Mouse (Mus musculus) ovary, postnatal 36 days (tissue): ENCODE measurements around the gene Ccdc189.
A peak's percentile ranks its signal among the peaks of the same experiment; 100 is the strongest.

Experiments used
- DNase-seq: peaks from one replicate; pipeline ENCODE4 v3.0.0; 2022; ENCODE audit warnings: low spot score, mixed read lengths

Gene Ccdc189

DNA sequence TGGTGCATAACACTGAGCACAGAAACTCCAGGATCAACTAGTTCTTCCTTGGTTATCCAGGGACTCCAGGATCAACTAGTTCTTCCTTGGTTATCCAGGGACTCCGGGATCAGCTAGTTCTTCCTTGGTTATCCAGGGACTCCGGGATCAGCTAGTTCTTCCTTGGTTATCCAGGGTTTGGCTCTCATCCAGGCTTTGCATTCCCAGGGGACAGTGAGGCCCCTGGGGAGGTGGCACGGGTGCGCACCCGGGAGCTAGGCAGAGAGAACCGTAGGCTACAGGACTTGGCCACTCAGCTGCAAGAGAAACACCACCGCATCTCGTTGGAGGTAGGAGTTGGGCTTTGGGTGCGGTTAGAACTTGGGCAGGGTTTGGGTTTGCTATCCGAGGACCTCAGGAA is 2.7 kb upstream of the Ccdc189 start:
- no peak for DNase-seq

- DNase-seq = no peak
Observed at GRCm38 (mm10) chr7:127589637-127590036, 1.2 kb upstream of the Ccdc189 start.

- DNase-seq = no peak
Observed at GRCm38 (mm10) chr7:127588901-127589300, 506 bp upstream of the Ccdc189 start.

DNA sequence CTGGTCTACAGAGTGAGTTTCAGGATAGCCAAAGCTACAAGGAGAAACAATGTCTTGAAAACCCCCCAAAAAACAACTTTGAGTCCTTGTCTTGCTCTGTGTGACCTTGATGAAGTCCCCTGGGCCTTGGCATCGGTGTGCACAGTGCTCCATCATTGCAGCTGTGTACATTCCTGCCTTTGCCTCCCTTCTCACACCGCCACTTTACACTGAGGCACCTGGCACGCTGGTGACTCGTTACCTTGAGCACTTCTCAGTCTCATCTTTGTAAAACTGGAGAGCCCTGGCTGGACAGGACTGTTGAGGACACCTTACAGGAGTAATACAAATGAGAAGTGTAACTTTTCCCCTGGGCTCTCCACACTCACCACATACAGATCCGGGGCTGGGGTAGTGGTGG is 1.2 kb downstream of the Ccdc189 start:
- DNase-seq = no peak

DNA sequence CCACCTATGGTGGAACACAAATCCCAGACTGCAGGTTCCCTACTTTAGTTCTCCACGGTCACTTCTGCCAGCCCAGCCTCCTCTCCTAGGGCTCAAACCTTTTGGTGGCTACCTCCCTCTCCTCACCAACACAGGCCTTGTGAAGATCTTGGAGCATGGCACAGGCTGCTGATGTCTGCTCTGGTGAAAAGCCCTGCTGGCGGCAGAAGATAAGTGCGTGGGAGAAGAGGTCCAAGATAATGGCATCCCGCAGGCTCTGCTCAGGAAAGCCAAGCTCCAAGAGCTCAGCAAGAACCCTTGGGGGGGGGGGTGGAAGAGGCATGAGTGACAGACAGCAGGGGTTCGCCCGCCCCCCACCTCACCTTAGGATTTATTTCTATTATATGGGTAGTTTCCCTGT is 2.2 kb downstream of the Ccdc189 start:
- no peak for DNase-seq

DNA sequence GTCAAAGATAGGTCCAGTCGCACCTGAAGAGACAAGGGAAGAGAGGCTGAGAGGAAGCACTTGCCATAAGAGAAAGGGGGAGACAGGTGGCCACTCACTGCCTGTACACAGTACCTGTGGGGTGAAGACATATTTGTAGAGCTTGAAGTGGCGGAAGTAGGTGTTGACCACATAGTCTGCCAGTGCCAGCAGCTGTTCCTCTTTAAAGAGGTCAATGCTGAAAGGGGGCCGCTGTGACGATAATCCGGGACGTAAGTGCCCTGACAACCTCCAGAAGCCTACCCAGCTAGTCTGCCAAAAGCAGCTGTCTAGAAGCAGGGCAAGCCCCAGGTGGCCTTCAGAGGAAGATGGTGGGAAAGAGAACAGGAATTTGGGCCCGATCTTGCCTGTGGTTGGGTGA is 3.4 kb downstream of the Ccdc189 start:
- no peak for DNase-seq

DNA sequence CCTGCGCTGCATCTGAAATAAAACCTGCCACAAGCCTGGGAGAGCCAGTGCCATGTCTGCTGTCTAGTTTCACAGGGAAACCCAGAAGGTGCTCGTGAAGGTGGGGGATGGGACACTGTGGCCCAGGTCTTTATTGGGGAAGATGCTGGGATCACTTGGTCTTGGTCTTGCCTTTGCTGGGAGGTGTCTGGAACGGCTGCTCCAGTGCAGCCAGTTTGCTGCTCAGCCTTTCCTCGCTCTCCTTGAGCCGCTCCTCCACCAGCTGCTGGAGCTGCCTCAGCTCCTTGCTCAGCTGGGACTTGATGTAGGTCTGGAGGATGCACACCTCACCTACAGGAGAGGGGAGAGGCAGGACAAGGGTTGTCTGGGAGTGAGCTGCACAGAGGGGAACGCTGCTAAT is 5.1 kb downstream of the Ccdc189 start:
- no peak for DNase-seq

GRCm38 (mm10) chr7:127574115-127574514 is 14.3 kb downstream of the Ccdc189 start:
- DNase-seq = no peak

DNA sequence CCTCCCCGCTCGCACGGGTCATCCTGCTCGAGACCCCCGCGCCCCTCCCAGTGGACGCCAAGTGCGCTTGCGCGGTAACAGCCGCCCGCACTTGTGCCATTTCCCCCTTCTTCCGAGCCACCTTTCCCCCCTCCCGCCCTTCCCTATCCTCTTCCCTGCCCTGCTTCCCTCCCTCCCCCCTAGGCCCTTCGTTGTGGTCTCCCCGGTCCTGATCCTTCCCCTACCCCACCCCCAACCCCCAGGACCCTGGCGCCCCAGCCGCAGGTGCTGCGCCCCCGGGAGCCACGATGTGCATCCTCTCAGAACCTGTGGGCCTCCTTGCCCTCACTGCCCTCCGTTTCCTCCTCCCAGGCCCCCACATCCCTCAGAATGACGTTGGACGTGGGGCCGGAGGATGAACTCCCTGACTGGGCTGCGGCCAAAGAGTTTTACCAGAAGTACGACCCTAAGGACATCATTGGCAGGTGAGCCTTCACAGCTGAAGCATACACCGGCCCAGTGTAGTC is 14.8 kb downstream of the Ccdc189 start:
- DNase-seq = no peak

GRCm38 (mm10) chr7:127572895-127573471 is 15.4 kb downstream of the Ccdc189 start, which contains the start of gene Phkg2:
Phkg2 (plus strand) TSS chr7:127573340.
- DNase-seq = peak; percentile 81

DNA sequence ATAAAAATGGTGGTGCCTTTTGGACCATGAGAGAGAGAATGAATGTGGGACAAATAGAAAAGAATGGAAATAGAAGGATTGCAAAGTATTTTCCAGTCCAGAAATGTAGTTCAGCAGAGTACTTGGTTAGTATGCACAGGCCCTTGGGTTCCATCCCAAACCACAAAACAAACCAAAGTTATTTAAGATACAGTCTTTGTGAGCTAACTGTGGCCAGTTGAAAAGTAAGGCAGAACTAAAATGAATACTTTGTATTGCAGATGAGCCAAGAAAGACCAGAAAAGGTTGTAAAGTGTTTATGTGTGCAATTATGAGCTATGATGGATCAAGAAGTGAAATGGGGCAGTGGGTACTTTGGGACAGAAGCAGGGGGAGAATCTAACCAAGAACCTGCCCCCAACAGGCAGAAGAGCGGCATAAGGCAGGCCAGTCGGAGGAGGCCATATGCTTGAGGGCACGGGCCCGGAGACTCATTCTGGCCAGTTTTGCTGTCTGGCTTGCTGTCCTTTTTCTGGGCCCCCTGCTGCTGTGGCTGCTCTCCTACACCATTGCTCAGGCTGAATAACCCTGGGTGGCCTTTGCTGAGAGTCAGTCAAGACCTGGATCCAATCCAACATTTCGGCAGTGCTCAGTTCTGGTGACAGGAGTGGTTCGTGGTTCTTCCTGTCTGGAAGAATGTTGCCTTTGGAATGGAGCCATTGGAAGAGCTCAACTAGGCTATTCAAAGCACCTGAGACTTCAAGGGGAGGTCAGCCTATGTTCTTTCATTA is 23.8 kb downstream of the Ccdc189 start:
- no peak for DNase-seq

GRCm38 (mm10) chr7:127561340-127561858 is 27.0 kb downstream of the Ccdc189 start, which contains the start of gene Tmem265:
Tmem265 (plus strand) TSS chr7:127561390.
- DNase-seq = no peak

GRCm38 (mm10) chr7:127560580-127560979 is 27.8 kb downstream of the Ccdc189 start:
- DNase-seq = no peak

- no peak for DNase-seq
Observed at GRCm38 (mm10) chr7:127551558-127551957, 36.8 kb downstream of the Ccdc189 start.

DNA sequence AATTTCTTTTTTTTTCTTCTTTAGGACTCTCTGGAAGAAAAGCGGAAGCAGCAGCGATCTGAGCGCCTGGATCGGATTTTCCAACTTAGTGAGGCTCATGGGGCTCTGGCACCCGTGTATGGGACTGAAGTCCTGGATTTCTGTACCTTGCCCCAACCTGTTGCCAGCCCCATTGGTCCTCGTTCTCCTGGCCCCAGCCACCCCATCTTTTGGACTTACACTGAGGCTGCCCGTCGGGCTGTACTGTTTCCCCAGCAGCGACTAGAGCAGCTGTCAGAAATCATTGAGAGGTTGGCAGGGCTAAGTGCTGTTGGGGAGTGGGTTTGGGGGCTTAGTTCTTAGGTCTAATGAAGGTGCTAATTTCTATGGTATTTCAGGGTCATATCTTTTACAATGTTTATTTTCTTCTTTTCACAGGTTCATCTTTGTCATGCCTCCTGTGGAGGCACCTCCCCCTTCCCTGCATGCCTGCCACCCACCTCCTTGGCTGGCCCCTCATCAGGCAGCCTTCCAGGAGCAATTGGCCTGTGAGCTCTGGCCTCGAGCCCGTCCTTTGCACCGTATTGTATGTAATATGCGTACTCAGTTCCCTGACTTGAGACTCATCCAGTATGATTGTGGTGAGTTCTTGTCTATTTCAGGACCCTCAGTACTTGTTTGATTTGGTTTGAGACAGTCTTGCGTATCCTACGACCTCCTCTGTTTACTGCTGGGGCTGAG is 39.1 kb downstream of the Ccdc189 start:
- DNase-seq = no peak

DNA sequence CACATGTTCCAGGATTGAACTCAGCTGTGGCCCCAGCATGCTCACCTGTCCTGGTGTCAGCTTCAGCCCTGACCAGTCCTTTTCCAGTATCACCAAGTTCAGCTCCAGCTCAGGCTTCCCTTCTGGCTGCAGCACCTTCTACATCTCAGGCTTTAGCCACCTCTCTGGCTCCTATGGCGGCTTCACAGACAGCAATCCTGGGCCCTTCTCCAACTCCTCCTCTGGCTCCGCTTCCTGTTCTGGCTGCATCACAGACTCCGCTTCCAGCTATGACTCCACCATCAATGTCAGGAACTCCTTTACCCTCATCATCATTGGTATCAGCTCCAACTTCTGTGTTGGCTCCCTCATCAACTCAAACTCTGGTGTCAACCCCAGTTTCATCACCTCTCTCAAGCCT is 46.7 kb downstream of the Ccdc189 start:
- no peak for DNase-seq
